Mouse (Mus musculus) heart, embryonic 10.5 days (tissue): ENCODE results near the gene Nectin4. TPM values are rescaled to one million over a fixed set of nuclear protein-coding genes. Genes with fewer than 3 reads are reported as not detected.

ENCODE experiments used
- DNase-seq: peaks from one replicate; pipeline ENCODE4 v3.0.0-alpha.2; 2017; ENCODE audit warnings: low spot score
- H3K27ac ChIP-seq: fragments of 300-500 bp; sonication (generic); 2 replicates; pipeline ENCODE4 v1.5.1; 2016; ENCODE audit warnings: mild to moderate bottlenecking
- H3K27me3 ChIP-seq: fragments of 300-500 bp; sonication (generic); 2 replicates; pipeline ENCODE4 v1.6.1; 2016; ENCODE audit warnings: mild to moderate bottlenecking; ENCODE audit not compliant: poor library complexity, insufficient read depth, severe bottlenecking
- H3K36me3 ChIP-seq: fragments of 300-500 bp; sonication (generic); 2 replicates; pipeline ENCODE4 v1.6.1; 2016; ENCODE audit warnings: mild to moderate bottlenecking, moderate library complexity
- H3K4me1 ChIP-seq: fragments of 300-500 bp; sonication (generic); 2 replicates; pipeline ENCODE4 v1.6.1; 2016; ENCODE audit warnings: mild to moderate bottlenecking
- H3K4me3 ChIP-seq: fragments of 300-500 bp; sonication (generic); 2 replicates; pipeline ENCODE4 v1.5.1; 2016; ENCODE audit warnings: mild to moderate bottlenecking, moderate library complexity
- H3K9me3 ChIP-seq: fragments of 300-500 bp; sonication (generic); 2 replicates; pipeline ENCODE4 v1.6.1; 2016; ENCODE audit warnings: mild to moderate bottlenecking, moderate library complexity
- WGBS: fragments of 180-500 bp; shearing (Covaris S2); methylation state at CpG from one replicate; pipeline ENCODE4 v1.1.7; 2016; 5-methylcytosine and 5-hydroxymethylcytosine counted together
- polyA plus RNA-seq: library from polyadenylated mRNA; unstranded; fragments of >200 nt; fragmentation: Nextera tagmentation; extraction: Ambion mirVana; gene quantifications from 2 replicates; pipeline ENCODE4 v1.2.1, GENCODE M21; 2016

Gene Nectin4
- polyA plus RNA-seq, 1 experiment from 2014 or later, result 1.3 TPM

GRCm38 (mm10) chr1:171422504-171423095, 52.7 kb downstream of the Nectin4 start:
- peaks cover 36% of the 10 kb centered on the region for H3K36me3 ChIP-seq
- H3K27me3 ChIP-seq, result no peaks in the 10 kb centered on the region
- DNase-seq, result no peak
- H3K4me1 ChIP-seq, result peaks cover 22% of the 10 kb centered on the region
- H3K27ac ChIP-seq, result no peak overlapping the region
- no peak overlapping the region for H3K4me3 ChIP-seq
- no peaks in the 10 kb centered on the region for H3K9me3 ChIP-seq
- WGBS, result 73% methylated on average over 8 of the region's 8 CpGs

- WGBS, result 35% methylated on average over 5 of the region's 5 CpGs
- H3K27ac ChIP-seq, result 0 out of 2 replicates have a peak overlapping the region, but pooled peaks have one; percentile 2
Measured at GRCm38 (mm10) chr1:171424638-171425037, 54.7 kb downstream of the Nectin4 start.

GRCm38 (mm10) chr1:171425126-171425525, 55.2 kb downstream of the Nectin4 start:
- 26% methylated on average over 4 of the region's 4 CpGs for WGBS
- no peaks in the 10 kb centered on the region for H3K27me3 ChIP-seq
- no peak for DNase-seq
- no peaks in the 10 kb centered on the region for H3K9me3 ChIP-seq
- 0 out of 2 replicates have a peak overlapping the region, but pooled peaks have one; percentile 2 for H3K27ac ChIP-seq
- H3K4me3 ChIP-seq, result no peak overlapping the region
- peaks cover 11% of the 10 kb centered on the region for H3K36me3 ChIP-seq
- peaks cover 25% of the 10 kb centered on the region for H3K4me1 ChIP-seq

More at GRCm38 (mm10) chr1:171424638-171425037, 54.7 kb downstream of the Nectin4 start:
- Histone ChIP-seq H3K27me3 (no peaks in the 10 kb centered on the region), H3K9me3 (no peaks in the 10 kb centered on the region), H3K4me3 (no peak overlapping the region), H3K4me1 (peaks cover 25% of the 10 kb centered on the region), H3K36me3 (peaks cover 16% of the 10 kb centered on the region)
- DNase-seq, result no peak

DNA sequence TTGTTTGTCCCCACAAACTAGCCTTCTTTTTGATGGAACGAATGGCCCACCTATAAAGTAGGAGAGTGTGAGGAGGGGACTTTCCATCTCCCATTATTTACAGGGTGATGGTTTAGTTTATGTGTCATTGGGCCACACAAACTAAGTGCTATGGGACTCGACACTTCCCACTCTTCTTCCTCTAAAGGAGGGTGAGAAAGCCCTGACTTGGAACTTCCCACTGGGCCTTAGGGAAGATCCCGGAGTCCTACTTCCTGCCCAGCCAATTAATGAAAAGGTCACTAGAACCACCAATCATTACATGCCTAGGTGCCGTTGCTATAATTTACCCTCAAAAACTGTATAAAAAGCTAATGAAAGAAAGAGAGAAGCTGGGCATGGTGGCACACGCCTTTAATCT, 62.3 kb downstream of the Nectin4 start:
- no peak for DNase-seq
- Histone ChIP-seq H3K4me3 (no peak overlapping the region), H3K4me1 (peaks cover 16% of the 10 kb centered on the region), H3K27ac (no peak overlapping the region), H3K9me3 (no peaks in the 10 kb centered on the region), H3K27me3 (no peaks in the 10 kb centered on the region), H3K36me3 (no peaks in the 10 kb centered on the region)
- WGBS, result 78% methylated on average over 5 of the region's 5 CpGs

- Histone ChIP-seq H3K36me3 (no peaks in the 10 kb centered on the region), H3K4me1 (peaks cover 34% of the 10 kb centered on the region), H3K27ac (no peak overlapping the region), H3K9me3 (no peaks in the 10 kb centered on the region), H3K4me3 (no peak overlapping the region), H3K27me3 (no peaks in the 10 kb centered on the region)
- 47% methylated on average over 7 of the region's 7 CpGs for WGBS
- no peak for DNase-seq
Measured at GRCm38 (mm10) chr1:171435288-171435814, 65.5 kb downstream of the Nectin4 start.

GRCm38 (mm10) chr1:171435974-171436373, 66.1 kb downstream of the Nectin4 start:
- Histone ChIP-seq H3K27me3 (no peaks in the 10 kb centered on the region), H3K4me1 (peaks cover 40% of the 10 kb centered on the region), H3K36me3 (no peaks in the 10 kb centered on the region), H3K9me3 (no peaks in the 10 kb centered on the region), H3K4me3 (no peak overlapping the region), H3K27ac (no peak overlapping the region)
- WGBS, result 56% methylated on average over 1 of the region's 1 CpGs
- no peak for DNase-seq

GRCm38 (mm10) chr1:171437264-171438013, 67.5 kb downstream of the Nectin4 start, which contains the start of gene F11r:
Gene F11r, plus strand, starts transcription at chr1:171437535.
- DNase-seq, result peak; percentile 95
- no peaks in the 10 kb centered on the region for H3K9me3 ChIP-seq
- H3K36me3 ChIP-seq, result no peaks in the 10 kb centered on the region
- H3K27ac ChIP-seq, result peak within 1 kb of the TSS; percentile 89
- H3K27me3 ChIP-seq, result no peaks in the 10 kb centered on the region
- H3K4me3 ChIP-seq, result peak within 1 kb of the TSS; percentile 80
- peaks cover 54% of the 10 kb centered on the region for H3K4me1 ChIP-seq
- 1% methylated on average over 46 of the region's 46 CpGs for WGBS

Other genes starting within 250 kb of the Nectin4 start
- 361 and 463 TPM in 2 replicates for gene Sdhc, start 219.5 kb upstream of the Nectin4 start, polyA plus RNA-seq
- 0.06 and 0.14 TPM in 2 replicates for gene Mpz, start 219.4 kb upstream of the Nectin4 start, polyA plus RNA-seq
- gene Pcp4l1, start 173.8 kb upstream of the Nectin4 start, polyA plus RNA-seq, result 18.0 and 24.4 TPM in 2 replicates
- 0.14 and 0.28 TPM in 2 replicates for gene Nr1i3, start 156.1 kb upstream of the Nectin4 start, polyA plus RNA-seq
- 41.8 and 53.7 TPM in 2 replicates for gene Tomm40l, start 147.6 kb upstream of the Nectin4 start, polyA plus RNA-seq
- gene Apoa2, start 145.0 kb upstream of the Nectin4 start, polyA plus RNA-seq, result 16.2 and 315 TPM in 2 replicates
- 4.9 and 12.1 TPM in 2 replicates for gene Fcer1g, start 135.7 kb upstream of the Nectin4 start, polyA plus RNA-seq
- 2.6 and 2.8 TPM in 2 replicates for gene Adamts4, start 119.7 kb upstream of the Nectin4 start, polyA plus RNA-seq
- gene Ndufs2, start 118.7 kb upstream of the Nectin4 start, polyA plus RNA-seq, result 390 and 470 TPM in 2 replicates
- 53.3 and 62.4 TPM in 2 replicates for gene B4galt3, start 99.8 kb upstream of the Nectin4 start, polyA plus RNA-seq
- gene Ppox, start 88.9 kb upstream of the Nectin4 start, polyA plus RNA-seq, result 57.1 and 59.8 TPM in 2 replicates
- gene Usp21, start 82.1 kb upstream of the Nectin4 start, polyA plus RNA-seq, result 58.5 and 74.8 TPM in 2 replicates
- gene Ufc1, start 75.1 kb upstream of the Nectin4 start, polyA plus RNA-seq, result 86.8 and 92.0 TPM in 2 replicates
- gene Dedd, start 41.0 kb upstream of the Nectin4 start, polyA plus RNA-seq, result 40.8 and 43.8 TPM in 2 replicates
- gene Nit1, start 24.5 kb upstream of the Nectin4 start, polyA plus RNA-seq, result 37.5 and 39.3 TPM in 2 replicates
- 109 and 150 TPM in 2 replicates for gene Pfdn2, start 24.4 kb upstream of the Nectin4 start, polyA plus RNA-seq
- 0.87 and 1.3 TPM in 2 replicates for gene Klhdc9, start 9.3 kb upstream of the Nectin4 start, polyA plus RNA-seq
- gene Arhgap30, start 18.9 kb downstream of the Nectin4 start, polyA plus RNA-seq, result 0.41 and 0.95 TPM in 2 replicates
- 65.2 and 70.9 TPM in 2 replicates for gene Usf1, start 41.2 kb downstream of the Nectin4 start, polyA plus RNA-seq
- gene Tstd1, start 48.8 kb downstream of the Nectin4 start, polyA plus RNA-seq, result 2.6 and 4.0 TPM in 2 replicates
- 76.9 and 78.6 TPM in 2 replicates for gene F11r, start 67.4 kb downstream of the Nectin4 start, polyA plus RNA-seq
- gene Alyref2, start 133.4 kb downstream of the Nectin4 start, polyA plus RNA-seq, result 10.7 and 10.8 TPM in 2 replicates
- gene Itln1, start 165.2 kb downstream of the Nectin4 start, polyA plus RNA-seq, result not detected in 2 replicates
- gene Cd244a, start 189.1 kb downstream of the Nectin4 start, polyA plus RNA-seq, result 0.13 TPM in 1 of 2 replicates, not detected in the other
- not detected in 2 replicates for gene Ly9, start 237.3 kb downstream of the Nectin4 start, polyA plus RNA-seq